Mouse (Mus musculus) embryonic facial prominence, embryonic 14.5 days (tissue): Measurements from ENCODE around the gene Gm10645. TPM values are rescaled to one million over a fixed set of nuclear protein-coding genes. Genes with fewer than 3 reads are reported as not detected.

Source experiments
- ATAC-seq: fragments of 200-750 bp; cut with Nextera tagmentation; 2 replicates; pipeline ENCODE4 v1.8.0; 2017; ENCODE audit warnings: low read depth, moderate number of reproducible peaks, moderate TSS enrichment
- DNase-seq: peaks from one replicate; pipeline ENCODE4 v3.0.0-alpha.2; 2015; ENCODE audit warnings: low spot score
- H3K27ac ChIP-seq: fragments of 300-500 bp; sonication (generic); replicated peaks from 2 replicates; pipeline ENCODE4 v1.5.1; 2014; ENCODE audit warnings: low read depth, mild to moderate bottlenecking, low read length, moderate library complexity
- H3K27me3 ChIP-seq: fragments of 300-500 bp; sonication (generic); replicated peaks from 2 replicates; pipeline ENCODE4 v1.6.1; 2014; ENCODE audit warnings: low read length; ENCODE audit not compliant: control insufficient read depth, insufficient read depth
- H3K36me3 ChIP-seq: fragments of 300-500 bp; sonication (generic); 2 replicates; pipeline ENCODE4 v1.6.1; 2014; ENCODE audit warnings: low read length, mixed read lengths; ENCODE audit not compliant: control insufficient read depth, insufficient read depth
- H3K4me1 ChIP-seq: fragments of 300-500 bp; sonication (generic); 2 replicates; pipeline ENCODE4 v1.6.1; 2014; ENCODE audit warnings: antibody characterized with exemption, low read length; ENCODE audit not compliant: control insufficient read depth, insufficient read depth
- H3K4me2 ChIP-seq: fragments of 300-500 bp; sonication (generic); 2 replicates; pipeline ENCODE4 v1.6.1; 2014; ENCODE audit warnings: low read depth, mild to moderate bottlenecking, low read length, moderate library complexity, mixed read lengths
- H3K4me3 ChIP-seq: fragments of 300-500 bp; sonication (generic); 2 replicates; pipeline ENCODE4 v1.5.1; 2014; ENCODE audit warnings: low read depth, mild to moderate bottlenecking, low read length
- H3K9ac ChIP-seq: fragments of 300-500 bp; sonication (generic); 2 replicates; pipeline ENCODE4 v1.6.1; 2014; ENCODE audit warnings: low read depth, mild to moderate bottlenecking, low read length, moderate library complexity, mixed read lengths
- H3K9me3 ChIP-seq: fragments of 300-500 bp; sonication (generic); 2 replicates; pipeline ENCODE4 v1.6.1; 2016; ENCODE audit warnings: low read length; ENCODE audit not compliant: control insufficient read depth
- WGBS: fragments of 180-500 bp; shearing (Covaris S2); extraction: QIAGEN DNeasy Blood & Tissue Kit; methylation state at CpG from one replicate; pipeline ENCODE4 v1.1.7; 2014; 5-methylcytosine and 5-hydroxymethylcytosine counted together
- polyA plus RNA-seq: library from polyadenylated mRNA; unstranded; fragments of >200 nt; fragmentation: Nextera tagmentation; extraction: Ambion mirVana; gene quantifications from 2 replicates; pipeline ENCODE4 v1.2.1, GENCODE M21; 2014

The Gm10645 gene
- polyA plus RNA-seq, 1 experiment from 2014 or later, result 1.3 TPM

- Histone ChIP-seq H3K4me3 (no peak overlapping the region), H3K9ac (no peak overlapping the region), H3K4me1 (no peaks in the 10 kb centered on the region), H3K27ac (no peak overlapping the region), H3K36me3 (no peaks in the 10 kb centered on the region), H3K9me3 (no peaks in the 10 kb centered on the region), H3K27me3 (no peaks in the 10 kb centered on the region), H3K4me2 (no peak overlapping the region)
- WGBS, result 56% methylated on average over 3 of the region's 3 CpGs
- DNase-seq (no peak), ATAC-seq (no peak)
Observed at GRCm38 (mm10) chr8:83158971-83159370, 7.0 kb downstream of the Gm10645 start.

DNA sequence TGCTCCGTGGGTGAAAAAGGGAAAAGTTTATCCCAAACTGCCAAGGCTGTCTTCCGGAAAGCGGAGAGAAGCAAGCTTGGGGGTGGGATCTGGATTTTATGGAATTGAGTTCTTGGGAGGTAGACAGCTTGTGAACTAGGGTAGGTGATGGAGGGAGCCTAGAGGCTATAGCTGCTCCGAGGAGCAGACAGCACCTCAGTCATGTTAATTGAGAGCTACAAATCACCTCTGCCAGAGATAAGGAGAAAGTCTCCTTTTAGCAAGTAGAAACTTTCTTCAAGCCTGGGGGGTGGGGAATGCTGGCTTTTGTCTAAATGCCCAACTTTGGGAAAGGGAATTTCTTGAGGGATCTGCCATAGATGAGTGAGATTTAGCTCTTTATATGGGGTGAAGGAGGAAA, 10.9 kb downstream of the Gm10645 start:
- 34% methylated on average over 4 of the region's 4 CpGs for WGBS
- no peak overlapping the region for H3K4me3 ChIP-seq
- ATAC-seq, result no peak
- no peak for DNase-seq
- H3K9ac ChIP-seq, result no peak overlapping the region
- H3K27me3 ChIP-seq, result no peaks in the 10 kb centered on the region
- no peak overlapping the region for H3K27ac ChIP-seq
- no peaks in the 10 kb centered on the region for H3K4me1 ChIP-seq
- no peaks in the 10 kb centered on the region for H3K36me3 ChIP-seq
- H3K9me3 ChIP-seq, result no peaks in the 10 kb centered on the region
- no peak overlapping the region for H3K4me2 ChIP-seq

GRCm38 (mm10) chr8:83152470-83152869, 13.5 kb downstream of the Gm10645 start:
- no peak overlapping the region for H3K4me3 ChIP-seq
- no peak overlapping the region for H3K4me2 ChIP-seq
- ATAC-seq, result no peak
- 63% methylated on average over 4 of the region's 4 CpGs for WGBS
- H3K4me1 ChIP-seq, result no peaks in the 10 kb centered on the region
- H3K27ac ChIP-seq, result no peak overlapping the region
- no peaks in the 10 kb centered on the region for H3K27me3 ChIP-seq
- DNase-seq, result no peak
- H3K36me3 ChIP-seq, result no peaks in the 10 kb centered on the region
- no peak overlapping the region for H3K9ac ChIP-seq
- no peaks in the 10 kb centered on the region for H3K9me3 ChIP-seq

DNA sequence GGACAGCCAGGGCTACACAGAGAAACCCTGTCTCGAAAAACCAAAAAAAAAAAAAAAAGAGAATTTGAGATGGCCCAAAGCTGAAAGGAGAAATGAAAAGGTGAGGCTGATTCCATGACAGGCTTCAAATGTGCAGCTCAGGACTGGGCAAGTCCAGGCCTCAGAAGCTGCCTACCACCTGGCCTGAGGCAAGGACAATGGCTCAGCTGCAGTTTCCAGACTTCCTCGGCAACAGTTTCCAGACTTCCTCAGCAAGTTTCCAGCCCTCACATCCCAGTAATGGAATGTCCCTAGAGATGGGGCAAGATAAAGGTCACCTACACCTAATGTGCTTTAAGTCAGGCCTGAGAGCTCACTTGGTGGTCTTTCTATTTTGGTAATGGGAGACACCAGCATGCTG, 13.9 kb downstream of the Gm10645 start:
- Histone ChIP-seq H3K36me3 (no peaks in the 10 kb centered on the region), H3K27ac (no peak overlapping the region), H3K4me1 (no peaks in the 10 kb centered on the region), H3K4me3 (no peak overlapping the region), H3K4me2 (no peak overlapping the region), H3K9me3 (no peaks in the 10 kb centered on the region), H3K9ac (no peak overlapping the region), H3K27me3 (no peaks in the 10 kb centered on the region)
- DNase-seq, result no peak
- ATAC-seq, result no peak
- WGBS, result 68% methylated on average over 2 of the region's 2 CpGs

GRCm38 (mm10) chr8:83149124-83149523, 16.8 kb downstream of the Gm10645 start:
- Histone ChIP-seq H3K27me3 (no peaks in the 10 kb centered on the region), H3K9ac (no peak overlapping the region), H3K27ac (no peak overlapping the region), H3K9me3 (no peaks in the 10 kb centered on the region), H3K4me2 (no peak overlapping the region), H3K4me1 (no peaks in the 10 kb centered on the region), H3K4me3 (no peak overlapping the region), H3K36me3 (no peaks in the 10 kb centered on the region)
- ATAC-seq (no peak), DNase-seq (no peak)
- WGBS, result 82% methylated on average over 6 of the region's 6 CpGs

GRCm38 (mm10) chr8:83145421-83145820, 20.5 kb downstream of the Gm10645 start:
- DNase-seq, result no peak
- H3K27ac ChIP-seq, result no peak overlapping the region
- H3K4me3 ChIP-seq, result no peak overlapping the region
- H3K9me3 ChIP-seq, result no peaks in the 10 kb centered on the region
- no peak overlapping the region for H3K9ac ChIP-seq
- H3K27me3 ChIP-seq, result no peaks in the 10 kb centered on the region
- no peaks in the 10 kb centered on the region for H3K4me1 ChIP-seq
- no peak overlapping the region for H3K4me2 ChIP-seq
- ATAC-seq, result no peak
- H3K36me3 ChIP-seq, result no peaks in the 10 kb centered on the region
- 81% methylated on average over 3 of the region's 3 CpGs for WGBS

GRCm38 (mm10) chr8:83144601-83145000, 21.4 kb downstream of the Gm10645 start:
- H3K4me3 ChIP-seq, result no peak overlapping the region
- no peak overlapping the region for H3K27ac ChIP-seq
- no peak overlapping the region for H3K9ac ChIP-seq
- no peak for ATAC-seq
- H3K4me1 ChIP-seq, result no peaks in the 10 kb centered on the region
- WGBS, result 89% methylated on average over 4 of the region's 4 CpGs
- H3K4me2 ChIP-seq, result no peak overlapping the region
- H3K9me3 ChIP-seq, result no peaks in the 10 kb centered on the region
- no peak for DNase-seq
- H3K36me3 ChIP-seq, result no peaks in the 10 kb centered on the region
- no peaks in the 10 kb centered on the region for H3K27me3 ChIP-seq

DNA sequence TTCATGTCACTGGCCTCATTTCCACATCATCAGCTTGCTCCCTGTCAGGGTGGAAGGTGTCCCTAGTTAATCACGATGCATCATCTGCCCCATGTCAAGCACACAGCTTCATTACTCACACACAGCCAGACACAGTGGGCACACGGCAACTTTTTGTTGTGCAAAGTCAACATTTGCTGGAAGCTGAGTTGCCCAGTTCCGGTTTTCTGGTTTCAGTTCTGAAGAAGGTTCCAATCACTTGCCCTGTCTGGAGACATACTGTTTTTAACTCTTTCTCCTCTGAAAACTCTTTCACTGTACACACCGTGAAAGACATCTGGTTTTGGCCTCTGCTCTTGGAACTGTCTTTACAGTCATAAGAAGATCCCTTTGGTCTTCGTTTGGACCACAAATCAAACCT, 24.6 kb downstream of the Gm10645 start:
- ATAC-seq, result no peak
- H3K27ac ChIP-seq, result no peak overlapping the region

GRCm38 (mm10) chr8:83140701-83141111, 25.3 kb downstream of the Gm10645 start:
- Histone ChIP-seq H3K4me2 (no peak overlapping the region), H3K27me3 (no peaks in the 10 kb centered on the region), H3K9ac (no peak overlapping the region), H3K27ac (no peak overlapping the region), H3K4me1 (no peaks in the 10 kb centered on the region), H3K9me3 (no peaks in the 10 kb centered on the region), H3K4me3 (no peak overlapping the region), H3K36me3 (no peaks in the 10 kb centered on the region)
- ATAC-seq (no peak), DNase-seq (no peak)
- 50% methylated on average over 3 of the region's 3 CpGs for WGBS

More for the DNA sequence above, 24.6 kb downstream of the Gm10645 start:
- 73% methylated on average over 5 of the region's 5 CpGs for WGBS
- Histone ChIP-seq H3K4me2 (no peak overlapping the region), H3K9ac (no peak overlapping the region), H3K4me3 (no peak overlapping the region), H3K9me3 (no peaks in the 10 kb centered on the region), H3K36me3 (no peaks in the 10 kb centered on the region), H3K27me3 (no peaks in the 10 kb centered on the region), H3K4me1 (no peaks in the 10 kb centered on the region)
- no peak for DNase-seq
